Mouse (Mus musculus) lung, embryonic 14.5 days (tissue): ENCODE results near the gene Apol9b. TPM values are rescaled to one million over a fixed set of nuclear protein-coding genes. Genes with fewer than 3 reads are reported as not detected.

Experiments
- ATAC-seq: fragments of 200-750 bp; cut with Nextera tagmentation; 2 replicates; pipeline ENCODE4 v1.8.0; 2017; ENCODE audit warnings: mild to moderate bottlenecking, moderate TSS enrichment, moderate library complexity; ENCODE audit not compliant: insufficient read depth
- DNase-seq: peaks from one replicate; pipeline ENCODE4 v3.0.0-alpha.2; 2015
- H3K27ac ChIP-seq: fragments of 300-500 bp; sonication (generic); 2 replicates; pipeline ENCODE4 v1.5.1; 2014; ENCODE audit warnings: low read depth, mild to moderate bottlenecking, moderate library complexity
- H3K27me3 ChIP-seq: fragments of 300-500 bp; sonication (generic); 2 replicates; pipeline ENCODE4 v1.6.1; 2014; ENCODE audit warnings: low read length, control low read depth; ENCODE audit not compliant: insufficient read depth
- H3K36me3 ChIP-seq: fragments of 300-500 bp; sonication (generic); 2 replicates; pipeline ENCODE4 v1.6.1; 2014; ENCODE audit warnings: control low read depth; ENCODE audit not compliant: insufficient read depth
- H3K4me1 ChIP-seq: fragments of 300-500 bp; sonication (generic); 2 replicates; pipeline ENCODE4 v1.6.1; 2014; ENCODE audit warnings: antibody characterized with exemption, control low read depth; ENCODE audit not compliant: insufficient read depth
- H3K4me2 ChIP-seq: fragments of 300-500 bp; sonication (generic); 2 replicates; pipeline ENCODE4 v1.6.1; 2014; ENCODE audit warnings: mild to moderate bottlenecking
- H3K4me3 ChIP-seq: fragments of 300-500 bp; sonication (generic); 2 replicates; pipeline ENCODE4 v1.5.1; 2014; ENCODE audit warnings: low read depth, low read length
- H3K9ac ChIP-seq: fragments of 300-500 bp; sonication (generic); 2 replicates; pipeline ENCODE4 v1.6.1; 2014
- H3K9me3 ChIP-seq: fragments of 300-500 bp; sonication (generic); 2 replicates; pipeline ENCODE4 v1.6.1; 2016; ENCODE audit warnings: low read depth, low read length, control low read depth
- CTCF ChIP-seq: IDR thresholded peaks from 2 replicates; pipeline ENCODE4 v1.5.1; 2016; ENCODE audit warnings: antibody characterized with exemption, low read depth
- WGBS: fragments of 180-500 bp; shearing (Covaris S2); extraction: QIAGEN DNeasy Blood & Tissue Kit; methylation state at CpG from one replicate; pipeline ENCODE4 v1.1.7; 2014; 5-methylcytosine and 5-hydroxymethylcytosine counted together
- polyA plus RNA-seq: library from polyadenylated mRNA; unstranded; fragments of >200 nt; fragmentation: Nextera tagmentation; extraction: Ambion mirVana; gene quantifications from 2 replicates; pipeline ENCODE4 v1.2.1, GENCODE M21; 2014

Gene Apol9b
- polyA plus RNA-seq, 1 experiment from 2014 or later, result not detected

GRCm38 (mm10) chr15:77761561-77762380 is 32.9 kb downstream of the Apol9b start:
- no peaks in the 10 kb centered on the region for H3K4me1 ChIP-seq
- peak; percentile 55 for DNase-seq
- H3K27me3 ChIP-seq, result no peaks in the 10 kb centered on the region
- H3K4me2 ChIP-seq, result no peak overlapping the region
- H3K9me3 ChIP-seq, result no peaks in the 10 kb centered on the region
- H3K9ac ChIP-seq, result no peak overlapping the region
- no peak overlapping the region for H3K27ac ChIP-seq
- H3K36me3 ChIP-seq, result peaks cover 75% of the 10 kb centered on the region
- 75% methylated on average over 22 of the region's 22 CpGs for WGBS
- ATAC-seq, result no peak
- H3K4me3 ChIP-seq, result no peak overlapping the region
- TF ChIP-seq CTCF, result peak; percentile 77

GRCm38 (mm10) chr15:77763050-77763449 is 34.2 kb downstream of the Apol9b start:
- no peak for TF ChIP-seq CTCF
- Histone ChIP-seq H3K27me3 (no peaks in the 10 kb centered on the region), H3K36me3 (peaks cover 88% of the 10 kb centered on the region), H3K4me2 (no peak overlapping the region), H3K27ac (no peak overlapping the region), H3K9ac (no peak overlapping the region), H3K4me1 (no peaks in the 10 kb centered on the region), H3K4me3 (no peak overlapping the region), H3K9me3 (no peaks in the 10 kb centered on the region)
- 89% methylated on average over 16 of the region's 16 CpGs for WGBS
- ATAC-seq, result no peak
- DNase-seq, result no peak

GRCm38 (mm10) chr15:77763702-77764101 is 34.9 kb downstream of the Apol9b start:
- H3K27me3 ChIP-seq, result no peaks in the 10 kb centered on the region
- 79% methylated on average over 11 of the region's 11 CpGs for WGBS
- peaks cover 94% of the 10 kb centered on the region for H3K36me3 ChIP-seq
- no peak overlapping the region for H3K9ac ChIP-seq
- no peaks in the 10 kb centered on the region for H3K9me3 ChIP-seq
- DNase-seq (no peak), ATAC-seq (no peak)
- no peak overlapping the region for H3K4me2 ChIP-seq
- TF ChIP-seq CTCF, result no peak
- H3K4me3 ChIP-seq, result no peak overlapping the region
- peak overlapping the region; percentile 62; the same call in 1 of the 2 replicates for H3K27ac ChIP-seq
- H3K4me1 ChIP-seq, result no peaks in the 10 kb centered on the region

GRCm38 (mm10) chr15:77764391-77765006 is 35.7 kb downstream of the Apol9b start:
- DNase-seq (peak; percentile 68), ATAC-seq (peak; percentile 64)
- H3K4me3 ChIP-seq, result no peak overlapping the region
- no peaks in the 10 kb centered on the region for H3K27me3 ChIP-seq
- no peak overlapping the region for H3K9ac ChIP-seq
- no peaks in the 10 kb centered on the region for H3K4me1 ChIP-seq
- peaks cover 98% of the 10 kb centered on the region for H3K36me3 ChIP-seq
- 72% methylated on average over 13 of the region's 13 CpGs for WGBS
- H3K4me2 ChIP-seq, result no peak overlapping the region
- no peaks in the 10 kb centered on the region for H3K9me3 ChIP-seq
- H3K27ac ChIP-seq, result peak overlapping the region; percentile 62; the same call in 1 of the 2 replicates
- no peak for TF ChIP-seq CTCF

- Histone ChIP-seq H3K9me3 (no peaks in the 10 kb centered on the region), H3K9ac (no peak overlapping the region), H3K27me3 (no peaks in the 10 kb centered on the region), H3K36me3 (peaks cover 100% of the 10 kb centered on the region), H3K4me1 (no peaks in the 10 kb centered on the region), H3K4me3 (no peak overlapping the region), H3K27ac (peak overlapping the region; percentile 30; the same call in 1 of the 2 replicates), H3K4me2 (no peak overlapping the region)
- WGBS, result 89% methylated on average over 16 of the region's 16 CpGs
- DNase-seq, result no peak
- no peak for ATAC-seq
- no peak for TF ChIP-seq CTCF
Measured at GRCm38 (mm10) chr15:77765484-77766093, 36.8 kb downstream of the Apol9b start.

GRCm38 (mm10) chr15:77766981-77767380 is 38.1 kb downstream of the Apol9b start:
- peaks cover 100% of the 10 kb centered on the region for H3K36me3 ChIP-seq

GRCm38 (mm10) chr15:77770341-77770740 is 41.5 kb downstream of the Apol9b start:
- no peak overlapping the region for H3K27ac ChIP-seq
- no peak for TF ChIP-seq CTCF
- DNase-seq, result no peak
- no peak overlapping the region for H3K9ac ChIP-seq
- no peak overlapping the region for H3K4me2 ChIP-seq
- ATAC-seq, result no peak
- no peaks in the 10 kb centered on the region for H3K9me3 ChIP-seq
- H3K27me3 ChIP-seq, result no peaks in the 10 kb centered on the region
- WGBS, result 91% methylated on average over 5 of the region's 5 CpGs
- no peaks in the 10 kb centered on the region for H3K4me1 ChIP-seq
- no peak overlapping the region for H3K4me3 ChIP-seq
- peaks cover 99% of the 10 kb centered on the region for H3K36me3 ChIP-seq

More at GRCm38 (mm10) chr15:77766981-77767380, 38.1 kb downstream of the Apol9b start:
- DNase-seq, result no peak
- Histone ChIP-seq H3K27ac (no peak overlapping the region), H3K4me3 (no peak overlapping the region), H3K9me3 (no peaks in the 10 kb centered on the region), H3K4me2 (no peak overlapping the region), H3K27me3 (no peaks in the 10 kb centered on the region), H3K9ac (no peak overlapping the region), H3K4me1 (no peaks in the 10 kb centered on the region)
- peak; percentile 16; the same call in 1 of the 2 replicates for TF ChIP-seq CTCF
- 91% methylated on average over 11 of the region's 11 CpGs for WGBS
- no peak for ATAC-seq
